Mouse (Mus musculus) frontal cortex, adult 2 months (tissue): Measurements from ENCODE around the gene Sergef. TPM values are rescaled to one million over a fixed set of nuclear protein-coding genes. Genes with fewer than 3 reads are reported as not detected.

Experiments
- DNase-seq, 2 experiments: peaks; one replicate each; pipeline ENCODE4 v3.0.0; 2022; ENCODE audit warnings: low spot score in 1 of 2; ENCODE audit errors: extremely low spot score in 1 of 2
- polyA plus RNA-seq: library from polyadenylated mRNA; depleted of rRNA; stranded (reverse); fragments of >200 nt; gene quantifications from 2 replicates; pipeline ENCODE4 v1.2.3, GENCODE M21; 2012

Sergef gene
- polyA plus RNA-seq, 1 experiment: 50.4 TPM

GRCm38 (mm10) chr7:46547642-46548041 is 92.0 kb downstream of the Sergef start:
- DNase-seq: no peak

- no peak for DNase-seq
Measured at GRCm38 (mm10) chr7:46546539-46546938, 93.1 kb downstream of the Sergef start.

- DNase-seq: peak; percentile 20 to 54
Measured at GRCm38 (mm10) chr7:46544195-46544641, 95.4 kb downstream of the Sergef start.

- DNase-seq: no peak
Measured at GRCm38 (mm10) chr7:46542117-46542516, 97.5 kb downstream of the Sergef start.

- no peak for DNase-seq
Measured at GRCm38 (mm10) chr7:46540616-46541015, 99.0 kb downstream of the Sergef start.

GRCm38 (mm10) chr7:46536456-46537097 is 103.0 kb downstream of the Sergef start:
- DNase-seq: no peak

- DNase-seq: peak; percentile 46 to 76
Measured at GRCm38 (mm10) chr7:46535429-46535799, 104.2 kb downstream of the Sergef start.

- DNase-seq: no peak
Measured at GRCm38 (mm10) chr7:46534767-46535428, 104.7 kb downstream of the Sergef start.

GRCm38 (mm10) chr7:46533518-46533917 is 106.1 kb downstream of the Sergef start:
- no peak for DNase-seq

- DNase-seq: no peak
Measured at GRCm38 (mm10) chr7:46531345-46531744, 108.3 kb downstream of the Sergef start.

GRCm38 (mm10) chr7:46529930-46530329 is 109.7 kb downstream of the Sergef start:
- DNase-seq: no peak

GRCm38 (mm10) chr7:46529259-46529658 is 110.3 kb downstream of the Sergef start:
- DNase-seq: no peak

GRCm38 (mm10) chr7:46526665-46527154 is 112.9 kb downstream of the Sergef start:
- DNase-seq: no peak

GRCm38 (mm10) chr7:46523215-46523614 is 116.4 kb downstream of the Sergef start:
- DNase-seq: no peak

GRCm38 (mm10) chr7:46521794-46522193 is 117.8 kb downstream of the Sergef start:
- DNase-seq: no peak

- no peak for DNase-seq
Measured at GRCm38 (mm10) chr7:46519148-46519547, 120.5 kb downstream of the Sergef start.

- no peak for DNase-seq
Measured at GRCm38 (mm10) chr7:46517158-46517557, 122.4 kb downstream of the Sergef start.

- DNase-seq: no peak
Measured at GRCm38 (mm10) chr7:46515960-46516359, 123.6 kb downstream of the Sergef start.

- no peak for DNase-seq
Measured at GRCm38 (mm10) chr7:46514981-46515380, 124.6 kb downstream of the Sergef start.

GRCm38 (mm10) chr7:46513562-46513961 is 126.0 kb downstream of the Sergef start:
- DNase-seq: no peak

GRCm38 (mm10) chr7:46512792-46513191 is 126.8 kb downstream of the Sergef start:
- DNase-seq: no peak

GRCm38 (mm10) chr7:46510806-46511205 is 128.8 kb downstream of the Sergef start:
- no peak for DNase-seq
